Mouse (Mus musculus): ENCODE measurements around the gene Olfr1378.

Gene Olfr1378

DNA sequence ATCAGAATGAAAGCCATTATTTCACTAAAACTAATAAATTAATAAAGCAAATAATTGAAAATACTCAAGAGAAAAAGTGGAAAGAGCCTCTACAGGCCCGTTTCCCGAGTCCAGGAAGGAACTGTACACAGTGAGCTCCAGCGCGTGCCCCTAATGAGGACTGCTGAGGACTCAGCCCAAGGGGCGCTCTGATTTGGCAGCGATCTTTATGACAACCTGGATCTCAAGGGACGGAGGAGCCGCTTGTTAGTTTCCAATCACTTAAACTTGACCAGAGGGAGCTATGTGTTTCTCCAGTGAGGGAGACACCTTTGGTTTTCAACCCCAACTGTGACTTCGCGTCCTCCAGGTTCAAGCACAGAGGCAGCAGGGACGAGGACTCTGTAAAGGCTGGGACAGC lies at the start of gene Olfr1378:
TSS of gene Olfr1378 (plus strand) at position 301 of the 400 bp plus-strand sequence.
- DNase-seq (ENCODE audit: low spot score in 2 of 2), result no peak

- DNase-seq (ENCODE audit: low spot score in 2 of 2), result no peak
These were observed 35.8 kb upstream of the Olfr1378 start for GRCm38 (mm10) chr11:50930469-50931014.

- no peak for DNase-seq (ENCODE audit: low spot score in 2 of 2)
These were observed 35.3 kb upstream of the Olfr1378 start for GRCm38 (mm10) chr11:50931021-50931420.

- peak; percentile 76 to 79 for DNase-seq (ENCODE audit: low spot score in 2 of 2)
These were observed 34.9 kb upstream of the Olfr1378 start, which contains the start of gene Zfp354b for GRCm38 (mm10) chr11:50931451-50931866. Gene Zfp354b, minus strand, starts transcription at chr11:50931633.

GRCm38 (mm10) chr11:50932040-50932439 lies 34.3 kb upstream of the Olfr1378 start:
- DNase-seq (ENCODE audit: low spot score in 2 of 2), result no peak

GRCm38 (mm10) chr11:50938435-50938834 lies 27.9 kb upstream of the Olfr1378 start:
- DNase-seq (ENCODE audit: low spot score in 2 of 2), result no peak

DNA sequence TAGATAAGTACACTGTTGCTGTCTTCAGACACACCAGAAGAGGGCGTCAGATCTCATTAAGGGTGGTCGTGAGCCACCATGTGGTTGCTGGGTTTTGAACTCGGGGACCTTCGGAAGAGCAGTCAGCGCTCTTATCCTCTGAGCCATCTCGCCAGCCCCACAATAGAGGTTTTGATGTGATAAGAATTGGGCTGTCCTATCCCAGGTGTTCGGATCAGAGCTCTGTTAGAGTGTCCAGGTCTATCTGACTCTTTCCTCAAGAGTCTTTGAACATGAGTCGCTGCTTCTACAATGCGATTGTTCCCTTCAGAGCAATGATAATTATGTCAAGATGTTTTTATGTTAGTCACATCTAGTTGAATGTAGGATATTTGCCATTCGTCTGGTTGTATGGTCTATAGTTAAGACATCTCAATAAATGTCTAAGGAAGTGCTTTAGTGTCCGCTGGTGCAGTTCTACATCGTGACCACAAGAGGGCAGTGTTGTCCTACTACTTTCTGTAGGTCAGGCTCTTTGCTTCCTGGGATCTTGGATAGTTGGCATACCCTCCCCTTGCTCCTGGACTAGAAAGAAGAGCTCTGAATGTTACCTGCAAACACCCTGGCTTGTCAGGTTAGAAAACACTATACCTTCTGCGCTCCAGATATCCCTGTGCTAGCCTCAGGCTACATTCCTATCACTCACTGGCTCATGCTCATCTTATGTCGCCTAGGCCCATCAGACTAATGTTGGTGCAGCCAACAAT lies 26.5 kb upstream of the Olfr1378 start:
- DNase-seq (ENCODE audit: low spot score in 2 of 2), result no peak

- DNase-seq (ENCODE audit: low spot score in 2 of 2), result no peak
These were observed 23.9 kb upstream of the Olfr1378 start for GRCm38 (mm10) chr11:50942386-50942785.

GRCm38 (mm10) chr11:50943506-50943905 lies 22.8 kb upstream of the Olfr1378 start, which contains the start of gene 4933414I15Rik:
Gene 4933414I15Rik, minus strand, starts transcription at chr11:50943765.
- no peak for DNase-seq (ENCODE audit: low spot score in 2 of 2)

- no peak for DNase-seq (ENCODE audit: low spot score in 2 of 2)
These were observed 14.0 kb upstream of the Olfr1378 start for GRCm38 (mm10) chr11:50952290-50952689.

GRCm38 (mm10) chr11:50953665-50954064 lies 12.7 kb upstream of the Olfr1378 start, which contains the start of gene Prop1:
Gene Prop1, minus strand, starts transcription at chr11:50953765.
- no peak for DNase-seq (ENCODE audit: low spot score in 2 of 2)

DNA sequence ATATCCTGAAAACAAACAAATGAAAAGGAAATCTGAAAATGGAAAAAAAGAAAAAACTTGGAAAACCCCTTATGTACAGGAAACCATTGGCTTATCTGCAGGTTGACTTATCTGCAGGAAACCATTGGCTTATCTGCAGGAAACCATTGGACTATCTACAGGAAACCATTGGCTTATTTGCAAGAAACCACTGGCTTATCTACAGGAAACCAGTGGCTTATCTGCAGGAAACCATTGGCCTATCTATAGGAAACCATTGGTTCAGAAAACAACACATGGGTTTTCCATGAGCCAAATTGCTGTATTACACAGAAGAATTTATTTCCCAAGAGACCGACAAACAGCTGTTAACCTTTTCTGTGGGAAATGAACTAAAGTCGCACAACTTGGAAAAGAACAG lies 1.4 kb upstream of the Olfr1378 start:
- DNase-seq (ENCODE audit: low spot score in 2 of 2), result no peak

DNA sequence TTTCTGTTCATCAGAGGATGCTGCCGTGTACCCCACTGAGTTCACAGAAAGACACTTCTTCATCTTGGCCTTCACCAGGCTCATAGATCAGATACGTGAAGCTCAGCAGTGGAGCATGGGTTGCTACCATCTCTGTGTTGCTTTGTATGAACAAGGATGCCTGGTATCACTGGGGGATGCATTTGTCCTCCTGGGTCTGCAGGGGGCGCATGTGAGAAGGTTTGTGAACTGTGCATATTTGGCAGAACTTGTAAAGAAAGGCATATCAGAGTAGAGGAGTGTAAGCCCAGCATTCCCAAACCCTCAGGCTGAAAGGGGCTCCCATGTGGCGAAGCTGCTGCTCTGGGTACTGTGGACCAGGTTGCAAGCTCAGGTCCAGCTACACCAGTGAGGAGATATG lies 10.9 kb downstream of the Olfr1378 start:
- DNase-seq (ENCODE audit: low spot score in 2 of 2), result no peak

GRCm38 (mm10) chr11:50981667-50982066 lies 15.3 kb downstream of the Olfr1378 start, which contains the start of gene Olfr1377:
Gene Olfr1377, plus strand, starts transcription at chr11:50981967.
- no peak for DNase-seq (ENCODE audit: low spot score in 2 of 2)

DNA sequence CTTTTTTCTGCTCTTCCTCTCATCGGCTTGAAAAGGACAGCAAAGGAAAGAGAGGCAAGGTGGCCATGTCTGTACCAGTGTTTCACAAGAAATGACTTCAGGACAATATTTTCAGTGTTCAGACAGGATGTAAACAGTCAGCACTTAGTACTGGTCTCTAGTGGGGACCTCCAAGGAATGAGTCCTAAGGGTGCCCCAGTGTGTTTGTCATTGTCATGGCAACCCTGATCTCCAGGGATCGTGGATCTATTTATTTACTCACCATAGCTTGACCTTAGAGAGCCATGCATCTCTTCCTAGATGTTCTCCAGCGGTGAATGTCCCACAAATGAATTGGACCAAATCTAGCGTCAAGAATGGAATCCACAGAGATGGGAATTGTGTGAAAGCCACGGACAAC lies 37.0 kb downstream of the Olfr1378 start, which contains the start of gene Olfr51:
TSS of gene Olfr51 (plus strand) at position 301 of the 400 bp plus-strand sequence.
- no peak for DNase-seq (ENCODE audit: low spot score in 2 of 2)

DNA sequence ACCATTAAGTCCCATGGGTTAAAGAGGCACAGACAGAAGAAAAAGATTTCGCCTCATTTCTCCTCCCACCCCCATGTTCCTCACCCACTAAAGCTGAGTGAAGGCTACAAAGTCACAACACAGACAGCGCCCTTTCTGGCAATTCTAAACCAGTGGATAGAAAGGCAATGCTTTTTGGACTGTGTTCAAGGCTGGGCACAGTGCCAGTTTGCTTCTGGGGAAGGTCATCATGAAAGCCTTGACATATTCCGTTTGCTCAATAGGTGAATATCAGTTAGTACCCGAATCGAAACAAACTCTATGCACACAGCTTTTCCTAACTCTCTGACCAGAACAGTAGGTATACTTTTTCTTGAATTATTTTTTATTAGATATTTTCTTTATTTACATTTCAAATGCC lies 45.5 kb downstream of the Olfr1378 start:
- no peak for DNase-seq (ENCODE audit: low spot score in 2 of 2)

DNA sequence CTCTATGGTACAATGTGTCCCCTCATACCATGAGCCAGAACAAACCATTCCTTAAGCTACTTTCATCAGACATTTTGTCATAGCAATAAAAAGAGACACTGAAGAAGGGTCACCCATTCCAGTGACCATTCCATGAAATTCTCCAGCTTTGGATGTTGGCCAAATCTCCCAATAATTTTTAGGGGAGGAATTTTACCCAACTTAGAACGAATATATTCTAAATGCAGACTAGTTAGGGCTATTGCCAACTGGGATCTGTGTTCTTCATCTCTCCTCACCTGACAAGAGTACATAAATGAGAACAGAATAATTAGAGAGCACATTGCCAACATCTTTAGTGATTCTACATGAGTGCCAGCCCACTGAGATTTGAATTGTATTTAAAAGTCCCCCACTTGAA lies 47.6 kb downstream of the Olfr1378 start, which contains the start of gene Olfr54:
TSS of gene Olfr54 (plus strand) at position 301 of the 400 bp plus-strand sequence.
- no peak for DNase-seq (ENCODE audit: low spot score in 2 of 2)

DNA sequence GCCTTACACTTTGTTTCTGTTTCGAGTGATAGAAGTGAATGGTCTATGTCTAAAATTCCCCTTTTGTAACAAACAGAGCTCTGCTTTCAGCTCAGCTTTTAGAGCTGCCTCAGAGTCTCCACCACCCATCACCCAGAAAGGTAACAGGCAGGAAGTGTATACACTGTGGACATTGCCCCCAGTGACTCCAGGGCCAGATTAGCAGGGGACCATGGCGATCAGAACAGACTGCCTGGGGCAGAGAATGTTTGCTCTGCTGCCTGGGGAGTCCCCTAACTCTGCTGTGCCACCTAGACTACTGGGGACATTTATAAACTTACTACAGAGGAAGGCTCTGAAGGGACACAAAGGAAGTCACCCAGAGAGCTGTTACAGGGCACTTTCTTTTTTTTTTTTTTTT lies 50.0 kb downstream of the Olfr1378 start:
- no peak for DNase-seq (ENCODE audit: low spot score in 2 of 2)

Measured in urinary bladder, adult 18-20 months (tissue).